ENCODE assay signal across 8 mouse cellular contexts in the genomic region with DNA sequence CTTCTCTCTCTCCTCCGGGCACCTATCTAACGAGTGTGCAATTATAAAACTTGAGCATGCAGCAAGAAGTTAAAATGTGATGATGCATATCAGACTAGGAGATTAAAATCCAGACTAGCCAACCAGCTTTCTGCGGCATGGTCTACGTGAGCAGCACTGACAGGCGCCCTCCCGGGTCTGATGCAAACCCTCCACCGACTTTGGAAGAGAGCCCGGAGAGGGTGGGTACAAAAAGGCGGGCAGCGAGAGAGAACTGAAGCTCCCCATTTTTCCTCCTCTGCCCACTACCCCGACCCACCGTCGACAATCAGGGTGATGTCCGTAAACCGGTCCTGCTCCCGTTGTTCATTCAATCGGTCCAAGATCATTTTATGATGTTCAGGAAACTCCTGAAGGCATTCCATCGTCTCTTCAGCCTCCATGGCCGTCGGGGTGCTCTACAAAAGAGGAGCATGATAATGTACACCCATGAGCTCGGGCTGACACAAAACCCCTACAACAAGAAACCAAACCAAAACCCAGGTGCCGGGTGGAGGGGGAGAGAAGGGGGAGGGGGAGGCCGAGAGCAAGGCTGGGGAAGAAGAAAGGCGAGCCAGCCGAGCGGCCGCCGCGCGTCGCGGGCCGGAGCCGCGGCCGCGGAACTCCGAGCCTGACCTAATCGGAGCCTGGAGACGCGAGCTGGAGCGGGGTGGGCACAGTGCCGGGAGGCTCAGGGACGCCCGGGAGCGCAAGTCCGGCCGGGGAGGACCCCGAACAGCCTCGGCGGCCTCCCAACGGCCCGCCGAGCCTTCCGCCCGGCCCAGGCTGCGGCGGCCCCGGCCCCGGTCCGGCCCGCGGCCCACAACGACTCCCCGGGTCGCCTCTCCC. TPM values are rescaled to one million over a fixed set of nuclear protein-coding genes. Genes with fewer than 3 reads are reported as not detected.
DNase-seq lines count a peak whose midpoint lies in the region; ATAC-seq lines count a peak whose summit lies in the region.

No protein-coding gene starts in this region.

- H3K36me3 ChIP-seq in megakaryocyte, embryonic 14.5 days (replicated peaks; ENCODE audit: low read length): peaks cover 36% of the 10 kb centered on the region

- H3K27me3 ChIP-seq in megakaryocyte, embryonic 14.5 days (replicated peaks): no peaks in the 10 kb centered on the region

- peak; percentile 43 to 61 for DNase-seq in adrenal gland, adult 18-20 months (ENCODE audit: low spot score in 2 of 2)
- DNase-seq in embryo, embryonic 10 days (ENCODE audit: low spot score): peak; percentile 34
- DNase-seq in gastrocnemius, postnatal 10 days: peak; percentile 87
- DNase-seq in left cerebral cortex, postnatal 10 days (ENCODE audit: extremely low spot score in 1 of 2, low spot score in 2 of 2): peak; percentile 78 to 84
- DNase-seq in right cerebral cortex, postnatal 4 days: peak; percentile 75
- DNase-seq in yolk sac, embryonic 10.5 days (ENCODE audit: low spot score): peak; percentile 39

- H3K4me1 ChIP-seq in megakaryocyte, embryonic 14.5 days: peaks cover 50% of the 10 kb centered on the region

- ATAC-seq in inflammation-experienced regulatory T-cells, adult 6 months: peak; percentile 14

- no peaks in the 10 kb centered on the region for H3K9me3 ChIP-seq in megakaryocyte, embryonic 14.5 days

- peak overlapping the region; percentile 96 for H3K4me3 ChIP-seq in megakaryocyte, embryonic 14.5 days (replicated peaks)

- intact Hi-C loops in left cerebral cortex, postnatal 10 days (cut with DNase I): no loop called here

RNA-seq across cellular contexts. Expression of a gene that starts 0.6 kb away (rescaled TPM):
- 10 to 100 TPM; 38.3 to 39.2 TPM for total RNA-seq in adrenal gland, adult 18-20 months (2021)
- 10 to 100 TPM; 14.9 to 20.6 TPM for total RNA-seq in gastrocnemius, postnatal 10 days (2021)
- 10 to 100 TPM; 20.9 to 24.2 (median 21.7) TPM for polyA plus RNA-seq in inflammation-experienced regulatory T-cells, adult 6 months (2017; shearing (Covaris generic))
- total RNA-seq in left cerebral cortex, postnatal 10 days (2021): 10 to 100 TPM; 41.5 to 44.3 TPM
- polyA plus RNA-seq in megakaryocyte, embryonic 14.5 days (2012; ENCODE audit: insufficient read depth, low replicate concordance): 9.9 and 24.6 TPM in 2 replicates

RNA-seq across cellular contexts. Expression of a gene that starts 34.4 kb away (rescaled TPM):
- 1 to 10 TPM; 1.2 to 1.6 TPM for total RNA-seq in adrenal gland, adult 18-20 months (2021)
- total RNA-seq in gastrocnemius, postnatal 10 days (2021): 1 to 10 TPM; 2.1 to 2.5 TPM
- polyA plus RNA-seq in inflammation-experienced regulatory T-cells, adult 6 months (2017; shearing (Covaris generic)): under 1 TPM; 0.52 to 0.77 (median 0.68) TPM
- 10 to 100 TPM; 15.2 to 16.3 TPM for total RNA-seq in left cerebral cortex, postnatal 10 days (2021)
- polyA plus RNA-seq in megakaryocyte, embryonic 14.5 days (2012; ENCODE audit: insufficient read depth, low replicate concordance): 0.23 TPM in 1 of 2 replicates, not detected in the other

RNA-seq across cellular contexts. Expression of a gene that starts 39.9 kb away (rescaled TPM):
- not detected for total RNA-seq in adrenal gland, adult 18-20 months (2021)
- not detected for total RNA-seq in gastrocnemius, postnatal 10 days (2021)
- polyA plus RNA-seq in inflammation-experienced regulatory T-cells, adult 6 months (2017; shearing (Covaris generic)): not detected
- not detected for total RNA-seq in left cerebral cortex, postnatal 10 days (2021)
- polyA plus RNA-seq in megakaryocyte, embryonic 14.5 days (2012; ENCODE audit: insufficient read depth, low replicate concordance): not detected in 2 replicates

RNA-seq across cellular contexts. Expression of a gene that starts 45.7 kb away (rescaled TPM):
- not detected for total RNA-seq in adrenal gland, adult 18-20 months (2021)
- total RNA-seq in gastrocnemius, postnatal 10 days (2021): not detected
- not detected for polyA plus RNA-seq in inflammation-experienced regulatory T-cells, adult 6 months (2017; shearing (Covaris generic))
- not detected for total RNA-seq in left cerebral cortex, postnatal 10 days (2021)
- polyA plus RNA-seq in megakaryocyte, embryonic 14.5 days (2012; ENCODE audit: insufficient read depth, low replicate concordance): not detected in 2 replicates

Comparison
In these comparisons a context has a peak if more than half of its experiments do, and no peak if none do; other contexts are left out.
1. Peak in every context shown above with its lines: DNase-seq, ATAC-seq and H3K4me3 ChIP-seq.
2. DNase-seq: peak in every context shown above with its lines; median percentile 87 in gastrocnemius, postnatal 10 days; 81 in left cerebral cortex, postnatal 10 days; 75 in right cerebral cortex, postnatal 4 days; 52 in adrenal gland, adult 18-20 months; 39 in yolk sac, embryonic 10.5 days; 34 in embryo, embryonic 10 days.
3. RNA of a gene that starts 34.4 kb away (total RNA-seq): 15.2 to 16.3 TPM in left cerebral cortex, postnatal 10 days; 2.1 to 2.5 TPM in gastrocnemius, postnatal 10 days and 1.2 to 1.6 TPM in adrenal gland, adult 18-20 months; every median in the first group is over 4 times any median in the second.